Mouse (Mus musculus) olfactory bulb, adult 2 months (tissue): Measurements from ENCODE around the gene 1700008O03Rik. TPM values are rescaled to one million over a fixed set of nuclear protein-coding genes. Genes with fewer than 3 reads are reported as not detected.

Source experiments
- H3K27ac ChIP-seq: fragments of 200-500 bp; 2 replicates; pipeline ENCODE4 v1.5.1; 2012; ENCODE audit warnings: low read depth, low read length; ENCODE audit not compliant: insufficient read depth
- H3K4me1 ChIP-seq: fragments of 200-500 bp; 2 replicates; pipeline ENCODE4 v1.6.1; 2012; ENCODE audit warnings: low read length; ENCODE audit not compliant: control insufficient read depth, insufficient read depth
- H3K4me3 ChIP-seq: fragments of 200-500 bp; 2 replicates; pipeline ENCODE4 v1.5.1; 2012; ENCODE audit warnings: mild to moderate bottlenecking, low read depth, low read length, moderate library complexity; ENCODE audit not compliant: insufficient read depth
- CTCF ChIP-seq: fragments of 200-500 bp; IDR thresholded peaks from 2 replicates; pipeline ENCODE4 v1.5.1; 2012; ENCODE audit warnings: low read depth, mild to moderate bottlenecking, low read length, moderate library complexity; ENCODE audit not compliant: insufficient read depth
- POLR2A ChIP-seq: fragments of 200-500 bp; IDR thresholded peaks from 2 replicates; pipeline ENCODE4 v1.6.1; 2012; ENCODE audit warnings: mild to moderate bottlenecking, low read depth, low read length, moderate library complexity; ENCODE audit not compliant: insufficient read depth
- WGBS: fragments of 180-500 bp; shearing (Covaris S2); methylation state at CpG from one replicate; pipeline ENCODE4 v1.1.7; 2018; 5-methylcytosine and 5-hydroxymethylcytosine counted together
- polyA plus RNA-seq: library from polyadenylated mRNA; stranded (reverse); fragments of >200 nt; gene quantifications from 2 replicates; pipeline ENCODE4 v1.2.4, GENCODE M21; 2012; ENCODE audit warnings: low replicate concordance; ENCODE audit not compliant: missing spikeins, insufficient read depth, insufficient read length

1700008O03Rik gene
- polyA plus RNA-seq, 1 experiment, result not detected

DNA sequence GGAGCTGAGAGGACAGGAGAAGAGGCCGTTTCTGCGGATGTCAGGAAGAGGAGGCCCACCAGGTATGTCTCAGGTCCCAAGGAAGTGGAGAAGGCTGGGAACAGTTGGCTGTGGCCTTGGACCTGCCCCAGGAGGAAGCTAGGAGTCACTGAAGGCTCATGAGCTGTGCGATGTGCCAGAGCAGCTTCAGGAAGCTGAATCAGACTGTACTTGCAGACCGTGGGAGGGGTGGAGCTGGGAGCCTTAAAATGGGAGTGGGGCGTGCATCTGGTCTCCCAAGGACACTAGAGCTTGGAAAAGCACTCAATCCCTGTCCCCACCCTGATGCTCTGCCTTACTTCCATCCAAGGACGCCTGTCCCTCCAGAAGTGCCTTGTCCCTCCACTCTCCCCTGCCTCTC, 59.0 kb downstream of the 1700008O03Rik start:
- H3K27ac ChIP-seq, result no peak overlapping the region
- 51% methylated on average over 6 of the region's 6 CpGs for WGBS
- TF ChIP-seq POLR2A (no peak), CTCF (no peak)
- no peak overlapping the region for H3K4me3 ChIP-seq
- H3K4me1 ChIP-seq, result peaks cover 7% of the 10 kb centered on the region

DNA sequence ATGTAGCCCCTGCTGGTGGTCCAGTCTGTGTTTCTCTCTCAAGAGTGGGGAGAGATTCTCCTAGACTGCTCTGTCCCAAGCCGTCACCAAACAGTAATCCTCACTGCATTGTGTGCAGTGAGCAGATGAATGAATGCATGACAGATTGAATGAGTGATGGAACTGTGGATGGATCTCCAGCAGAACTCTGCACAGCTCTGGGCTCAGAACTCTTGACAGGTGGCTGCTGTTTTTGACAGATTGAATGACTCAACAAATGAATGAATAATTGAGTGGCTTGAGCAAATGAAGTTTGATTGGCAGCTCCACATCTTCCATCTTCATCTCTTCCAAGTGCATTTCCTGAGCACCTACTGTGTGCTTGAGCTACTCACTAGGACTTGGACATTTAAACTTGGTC, 63.3 kb downstream of the 1700008O03Rik start:
- H3K4me3 ChIP-seq, result no peak overlapping the region
- WGBS, result 86% methylated on average over 1 of the region's 1 CpGs
- H3K27ac ChIP-seq, result no peak overlapping the region
- no peak for TF ChIP-seq CTCF
- no peak for TF ChIP-seq POLR2A
- peaks cover 18% of the 10 kb centered on the region for H3K4me1 ChIP-seq

DNA sequence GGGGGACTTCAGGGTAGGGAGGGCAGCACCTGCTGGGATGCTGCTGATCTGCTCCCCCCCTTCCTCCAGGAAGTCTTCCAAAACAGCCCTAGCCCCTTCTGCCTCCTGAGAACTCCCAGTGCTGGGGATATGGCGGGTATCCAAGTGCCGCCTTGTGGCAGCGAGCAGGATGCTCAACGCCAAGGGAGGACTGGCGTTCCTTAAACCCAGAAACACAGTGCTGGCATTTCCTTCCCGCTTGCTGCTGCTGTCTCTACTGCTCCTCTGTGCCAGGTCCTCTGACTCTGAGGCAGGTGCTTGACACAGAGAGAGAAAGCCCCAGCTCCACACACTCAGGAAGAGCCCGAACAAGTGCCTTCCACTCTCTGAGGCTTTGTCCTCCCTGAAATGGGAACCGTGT, 64.7 kb downstream of the 1700008O03Rik start:
- WGBS, result 25% methylated on average over 8 of the region's 8 CpGs
- Histone ChIP-seq H3K4me1 (peaks cover 11% of the 10 kb centered on the region), H3K27ac (no peak overlapping the region), H3K4me3 (no peak overlapping the region)
- TF ChIP-seq CTCF (0 out of 2 replicates have a peak, but pooled peaks have one; percentile 14), POLR2A (no peak)

DNA sequence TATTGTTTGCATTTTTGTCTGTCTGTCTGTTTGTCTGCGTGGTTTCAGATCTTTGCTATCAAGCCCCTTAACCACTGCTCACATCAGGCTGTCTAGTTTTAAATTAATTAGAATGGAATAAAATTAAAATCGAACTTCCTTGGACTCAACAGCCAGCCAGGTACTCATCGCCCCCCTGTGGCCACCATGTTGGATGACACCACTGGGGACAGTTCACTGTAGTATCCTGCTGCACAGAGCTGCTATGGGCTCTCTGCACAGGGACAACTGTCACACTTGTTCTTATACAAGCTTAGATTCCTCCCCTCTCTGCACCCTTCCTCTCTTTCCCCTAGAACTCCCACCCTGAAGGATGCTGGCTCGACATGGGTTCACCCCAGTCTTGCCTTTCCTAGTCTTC, 67.7 kb downstream of the 1700008O03Rik start:
- WGBS, result 32% methylated on average over 4 of the region's 4 CpGs
- Histone ChIP-seq H3K27ac (no peak overlapping the region), H3K4me1 (peaks cover 16% of the 10 kb centered on the region), H3K4me3 (no peak overlapping the region)
- TF ChIP-seq POLR2A, result no peak
- no peak for TF ChIP-seq CTCF

DNA sequence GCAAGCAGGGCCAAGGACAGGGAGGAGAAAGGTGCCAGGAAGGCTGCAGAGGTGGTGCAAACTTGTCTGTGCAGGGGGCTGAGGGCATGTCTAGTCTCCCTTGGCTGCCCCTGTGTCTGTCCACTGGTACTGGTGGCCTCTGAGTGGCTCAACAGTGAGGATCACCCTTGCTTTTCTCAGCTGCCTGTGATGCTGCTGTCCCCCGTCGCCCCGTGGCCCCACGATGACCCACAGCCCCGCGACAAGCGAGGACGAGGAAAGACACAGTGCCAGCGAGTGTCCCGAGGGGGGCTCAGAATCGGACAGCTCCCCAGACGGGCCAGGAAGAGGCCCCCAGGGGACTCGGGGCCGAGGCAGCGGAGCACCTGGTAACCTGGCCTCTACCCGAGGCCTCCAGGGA, 73.1 kb downstream of the 1700008O03Rik start:
- 70% methylated on average over 16 of the region's 16 CpGs for WGBS
- no peak overlapping the region for H3K27ac ChIP-seq
- TF ChIP-seq CTCF, result no peak
- TF ChIP-seq POLR2A, result no peak

DNA sequence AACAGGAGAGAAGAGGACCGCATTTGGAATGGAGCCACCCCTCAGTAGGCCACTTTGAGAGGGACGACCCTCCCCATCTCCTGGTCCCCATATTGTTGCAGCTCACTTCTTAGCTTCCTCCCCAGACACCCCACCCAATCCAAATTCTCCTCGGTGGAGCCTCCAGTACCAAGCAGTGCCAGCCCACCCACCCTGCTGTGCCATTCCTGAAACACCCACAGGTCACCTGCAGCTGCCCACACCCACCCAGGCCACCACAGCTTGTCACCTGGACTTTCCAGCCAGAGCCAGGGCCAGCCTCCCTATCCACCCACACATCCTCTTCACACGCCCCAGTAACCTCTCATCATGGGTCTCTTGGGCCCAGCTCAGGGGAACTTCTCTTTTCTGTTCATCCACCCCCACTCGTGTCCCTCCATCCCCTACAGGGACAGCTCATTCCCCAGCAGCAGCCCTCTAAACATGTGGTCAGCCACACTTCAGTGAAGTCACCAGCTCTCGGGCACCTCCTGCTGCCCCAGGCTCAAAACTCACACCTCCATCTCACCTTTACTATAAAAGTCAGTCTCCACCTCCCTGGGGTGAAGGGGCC, 73.8 kb downstream of the 1700008O03Rik start:
- Histone ChIP-seq H3K4me1 (peaks cover 27% of the 10 kb centered on the region), H3K27ac (peak overlapping the region; percentile 22; the same call in 1 of the 2 replicates), H3K4me3 (peak overlapping the region; percentile 75)
- TF ChIP-seq POLR2A (no peak), CTCF (no peak)
- WGBS, result 12% methylated on average over 6 of the region's 6 CpGs

More for the DNA sequence above, 73.1 kb downstream of the 1700008O03Rik start:
- Histone ChIP-seq H3K4me3 (peak overlapping the region; percentile 75; the same call in 1 of the 2 replicates), H3K4me1 (peaks cover 29% of the 10 kb centered on the region)

DNA sequence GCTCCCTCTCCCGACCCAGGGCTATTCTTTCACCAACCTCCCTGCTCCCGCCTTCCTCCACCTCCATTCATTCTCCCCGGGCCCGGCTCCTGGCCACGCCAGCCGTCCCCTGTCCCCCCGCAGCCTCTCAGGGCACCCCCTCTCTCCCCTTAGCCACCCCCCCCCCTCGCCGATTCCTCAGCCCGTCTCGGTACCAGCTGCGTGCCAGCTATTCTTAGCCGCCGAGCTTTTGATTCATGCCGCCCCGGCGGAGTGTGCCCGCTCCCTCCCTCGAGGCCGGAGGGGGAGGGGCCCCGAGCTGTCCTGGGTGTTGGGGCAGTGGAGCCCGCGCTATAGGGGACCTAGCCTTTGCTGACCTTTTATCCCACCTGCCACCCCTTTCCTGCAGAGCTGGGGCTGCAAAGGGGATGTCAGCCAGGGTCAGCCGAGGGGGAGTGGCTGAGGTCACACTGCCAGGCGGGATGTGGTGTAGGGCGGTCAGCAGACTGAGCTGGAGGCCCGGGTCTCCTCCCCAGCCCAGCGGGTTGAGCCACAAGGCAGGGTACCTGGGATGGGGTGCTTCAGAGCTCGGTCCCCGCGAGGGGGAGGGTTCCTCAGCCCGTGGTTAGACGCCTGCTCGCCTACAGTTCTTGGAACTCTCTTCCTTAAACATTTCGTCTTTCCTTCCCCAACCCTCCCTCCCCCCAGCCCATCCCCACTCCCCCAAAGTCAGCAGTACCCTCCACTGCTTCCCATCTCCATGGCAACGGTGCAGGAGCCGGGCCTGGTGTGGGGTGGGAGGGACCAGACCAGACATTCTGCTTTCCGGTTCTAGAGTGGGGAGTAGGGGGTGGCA, 74.5 kb downstream of the 1700008O03Rik start:
- under 1% methylated on average over 38 of the region's 38 CpGs for WGBS
- H3K4me3 ChIP-seq, result peak overlapping the region; percentile 75
- H3K4me1 ChIP-seq, result peaks cover 32% of the 10 kb centered on the region
- H3K27ac ChIP-seq, result peak overlapping the region; percentile 91
- TF ChIP-seq CTCF, result no peak
- no peak for TF ChIP-seq POLR2A

DNA sequence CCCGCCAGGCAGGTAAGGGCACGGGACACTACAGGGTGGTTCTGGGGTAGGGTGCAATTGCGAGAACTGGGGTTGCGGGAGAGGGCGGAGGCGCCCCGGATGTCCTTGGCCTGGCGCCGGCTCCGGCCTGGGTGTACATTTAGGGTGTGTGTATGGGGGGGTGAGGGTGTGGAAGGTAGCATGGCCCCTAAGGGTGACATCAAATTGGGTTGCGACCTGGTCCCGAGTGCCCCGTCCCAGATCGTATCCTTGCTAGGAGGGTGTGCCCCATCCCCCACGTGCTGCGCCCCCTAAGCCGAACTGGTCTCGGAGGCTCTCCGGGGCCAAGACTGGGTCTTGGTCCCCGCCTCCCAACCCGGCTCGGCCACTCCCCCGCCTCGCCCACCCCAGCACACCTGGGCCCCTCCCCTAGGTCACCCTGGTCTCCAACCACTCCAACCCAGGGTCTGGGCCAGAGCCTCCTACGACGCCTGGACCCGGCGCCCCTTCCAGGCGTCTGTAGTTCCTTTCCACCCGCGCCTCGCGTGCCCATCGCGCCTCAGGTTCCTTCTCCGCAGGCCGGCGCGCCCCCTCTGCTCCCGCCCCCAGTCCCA, 75.2 kb downstream of the 1700008O03Rik start:
- TF ChIP-seq POLR2A (0 out of 2 replicates have a peak, but pooled peaks have one; percentile 27), CTCF (no peak)
- WGBS, result 1% methylated on average over 38 of the region's 40 CpGs

More for the DNA sequence above, 75.2 kb downstream of the 1700008O03Rik start:
- H3K4me3 ChIP-seq, result peak overlapping the region; percentile 75
- peak overlapping the region; percentile 85 for H3K27ac ChIP-seq
- H3K4me1 ChIP-seq, result peaks cover 39% of the 10 kb centered on the region

Other genes with a start within 250 kb of the 1700008O03Rik start
- not detected in 2 replicates for gene Klk1b16, start 249.1 kb downstream of the 1700008O03Rik start, polyA plus RNA-seq
- not detected in 2 replicates for gene Klk1b24, start 197.6 kb downstream of the 1700008O03Rik start, polyA plus RNA-seq
- not detected in 2 replicates for gene Klk1b3, start 187.6 kb downstream of the 1700008O03Rik start, polyA plus RNA-seq
- not detected in 2 replicates for gene Klk1b4, start 178.4 kb downstream of the 1700008O03Rik start, polyA plus RNA-seq
- not detected in 2 replicates for gene Klk1b5, start 169.9 kb downstream of the 1700008O03Rik start, polyA plus RNA-seq
- not detected in 2 replicates for gene Klk1, start 160.5 kb downstream of the 1700008O03Rik start, polyA plus RNA-seq
- gene Gm36864, start 149.6 kb downstream of the 1700008O03Rik start, polyA plus RNA-seq, result not detected in 2 replicates
- not detected in 2 replicates for gene 1700028J19Rik, start 139.1 kb downstream of the 1700008O03Rik start, polyA plus RNA-seq
- gene 2410002F23Rik, start 139.1 kb downstream of the 1700008O03Rik start, polyA plus RNA-seq, result not detected in 2 replicates
- gene Acp4, start 128.4 kb downstream of the 1700008O03Rik start, polyA plus RNA-seq, result not detected in 2 replicates
- gene Gm15517, start 124.4 kb downstream of the 1700008O03Rik start, polyA plus RNA-seq, result not detected in 2 replicates
- not detected in 2 replicates for gene Clec11a, start 78.9 kb downstream of the 1700008O03Rik start, polyA plus RNA-seq
- 51.0 and 92.9 TPM in 2 replicates for gene Shank1, start 75.6 kb downstream of the 1700008O03Rik start, polyA plus RNA-seq
- gene Syt3, start 1.7 kb downstream of the 1700008O03Rik start, polyA plus RNA-seq, result not detected in 2 replicates
- not detected in 2 replicates for gene Lrrc4b, start 43.2 kb upstream of the 1700008O03Rik start, polyA plus RNA-seq
- gene Aspdh, start 79.6 kb upstream of the 1700008O03Rik start, polyA plus RNA-seq, result not detected in 2 replicates
- not detected in 2 replicates for gene Josd2, start 82.2 kb upstream of the 1700008O03Rik start, polyA plus RNA-seq
- not detected in 2 replicates for gene Emc10, start 110.7 kb upstream of the 1700008O03Rik start, polyA plus RNA-seq
- not detected in 2 replicates for gene Fam71e1, start 110.8 kb upstream of the 1700008O03Rik start, polyA plus RNA-seq
- gene Mybpc2, start 138.8 kb upstream of the 1700008O03Rik start, polyA plus RNA-seq, result not detected in 2 replicates
- gene Spib, start 146.3 kb upstream of the 1700008O03Rik start, polyA plus RNA-seq, result not detected in 2 replicates
- not detected in 2 replicates for gene Pold1, start 163.0 kb upstream of the 1700008O03Rik start, polyA plus RNA-seq
- not detected in 2 replicates for gene Nr1h2, start 168.1 kb upstream of the 1700008O03Rik start, polyA plus RNA-seq
- gene Napsa, start 186.6 kb upstream of the 1700008O03Rik start, polyA plus RNA-seq, result not detected in 2 replicates
- gene Kcnc3, start 204.8 kb upstream of the 1700008O03Rik start, polyA plus RNA-seq, result not detected in 2 replicates